Mouse (Mus musculus) liver, adult 2 months (tissue): Measurements from ENCODE around the gene Khk.

Experiments used
- CTCF ChIP-seq: fragments of 200-500 bp; IDR thresholded peaks from 2 replicates; pipeline ENCODE4 v1.5.1; 2011; ENCODE audit warnings: low read depth, low read length, control low read depth
- POLR2A ChIP-seq: fragments of 200-500 bp; IDR thresholded peaks from 2 replicates; pipeline ENCODE4 v1.6.1; 2011; ENCODE audit warnings: low read length, control low read depth; ENCODE audit not compliant: insufficient read depth; ENCODE audit errors: extremely low read depth

DNA sequence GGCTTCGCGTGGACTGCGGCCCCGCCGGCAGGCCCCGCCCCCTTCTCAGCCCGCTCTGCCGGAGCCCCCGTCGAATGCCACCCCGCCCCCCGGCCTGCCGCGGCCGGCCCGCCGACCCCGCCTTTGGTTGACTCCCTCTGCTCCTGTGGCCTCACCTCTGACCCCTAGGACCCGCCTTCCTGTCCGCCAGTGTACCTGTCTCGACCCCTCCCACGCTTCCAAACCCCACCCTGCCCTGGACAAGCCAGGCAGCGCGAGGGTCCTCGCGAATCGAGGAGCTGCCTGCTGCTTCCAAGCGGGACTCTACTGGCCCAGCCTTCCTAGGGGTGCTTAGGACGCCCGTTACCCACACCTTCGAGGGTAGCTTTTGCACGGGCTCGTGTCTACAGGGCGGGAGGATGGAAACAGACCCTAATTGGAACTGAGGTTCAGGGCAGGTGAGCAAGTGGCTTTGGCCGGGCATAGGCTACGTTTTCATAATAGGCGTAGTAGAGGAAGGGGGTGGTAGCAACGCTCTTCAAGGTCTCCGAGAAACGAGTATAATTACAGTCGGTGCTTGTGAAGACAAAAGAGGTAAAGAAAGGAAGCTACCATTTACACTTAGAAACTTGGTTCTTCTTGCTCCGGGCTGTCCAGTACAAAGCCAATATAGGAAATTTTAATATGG is 32.0 kb upstream of the Khk start:
- TF ChIP-seq CTCF: no peak
- no peak for TF ChIP-seq POLR2A
